Mouse (Mus musculus) forelimb bud, embryonic 11.5 days (tissue): Measurements from ENCODE around the gene Olfr1295.

ENCODE experiments used
- DNase-seq: peaks from one replicate; pipeline ENCODE4 v3.0.0-alpha.2; 2012; ENCODE audit warnings: low read depth, low spot score

Olfr1295 gene

DNA sequence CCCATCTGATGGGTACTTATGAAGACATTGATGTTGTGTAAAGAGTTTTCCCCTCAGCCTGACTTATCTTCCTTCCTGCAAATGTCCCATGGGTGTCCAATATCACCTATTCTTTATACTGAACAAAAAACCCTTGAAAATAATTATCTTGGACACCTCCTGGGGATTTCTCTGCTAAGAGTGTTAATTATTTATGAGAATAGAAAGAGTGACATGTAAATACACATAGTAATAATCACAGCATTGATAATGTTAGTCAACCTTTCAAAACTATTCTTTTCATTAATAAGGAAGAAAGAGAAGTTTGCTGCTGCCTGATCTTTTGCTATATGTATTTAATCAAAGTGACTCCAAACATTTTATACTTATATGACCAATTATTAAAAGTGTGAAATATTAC is at the start of gene Olfr1295:
TSS of gene Olfr1295 (minus strand) at position 101 of the 400 bp plus-strand sequence.
- DNase-seq: no peak

DNA sequence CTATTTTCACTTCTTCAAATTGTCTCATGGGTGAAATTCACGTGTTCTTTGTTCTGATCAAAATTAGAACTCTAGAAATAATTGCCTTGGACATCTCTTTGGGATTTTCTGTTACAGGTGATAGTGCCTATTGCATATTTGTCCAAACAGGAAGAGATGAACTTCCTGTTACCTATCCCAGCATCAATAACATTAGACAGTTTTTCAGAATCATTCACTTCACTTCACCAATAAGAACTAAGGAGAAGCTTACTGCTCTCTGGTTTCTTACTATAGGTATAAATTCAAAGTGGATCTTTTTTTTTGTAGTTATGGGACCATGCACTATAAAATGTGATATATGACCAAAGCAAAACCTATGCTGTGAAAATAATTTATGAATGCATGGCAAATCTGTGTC is 29.3 kb downstream of the Olfr1295 start, which contains the start of gene Olfr1294:
TSS of gene Olfr1294 (minus strand) at position 101 of the 400 bp plus-strand sequence.
- no peak for DNase-seq

DNA sequence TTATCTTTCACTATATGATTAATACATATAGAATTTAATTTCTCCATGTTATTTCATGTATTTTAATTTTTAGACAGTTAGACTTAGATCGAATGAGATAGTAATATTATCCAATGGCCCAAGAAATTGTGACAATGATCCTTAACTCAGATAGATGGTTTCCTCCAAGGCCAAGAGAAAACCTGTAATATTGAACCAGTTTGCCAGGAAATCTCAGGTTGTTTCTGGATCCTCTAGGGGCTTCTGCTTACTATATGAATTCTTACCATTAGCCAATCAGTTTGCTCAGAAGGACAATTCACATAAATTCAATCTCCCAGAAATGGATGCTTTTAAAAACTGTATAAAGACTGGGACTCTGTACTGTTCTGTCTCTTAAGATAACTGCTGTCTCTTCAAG is 44.6 kb downstream of the Olfr1295 start, which contains the start of gene Olfr1293-ps:
TSS of gene Olfr1293-ps (plus strand) at position 301 of the 400 bp plus-strand sequence.
- DNase-seq: no peak

DNA sequence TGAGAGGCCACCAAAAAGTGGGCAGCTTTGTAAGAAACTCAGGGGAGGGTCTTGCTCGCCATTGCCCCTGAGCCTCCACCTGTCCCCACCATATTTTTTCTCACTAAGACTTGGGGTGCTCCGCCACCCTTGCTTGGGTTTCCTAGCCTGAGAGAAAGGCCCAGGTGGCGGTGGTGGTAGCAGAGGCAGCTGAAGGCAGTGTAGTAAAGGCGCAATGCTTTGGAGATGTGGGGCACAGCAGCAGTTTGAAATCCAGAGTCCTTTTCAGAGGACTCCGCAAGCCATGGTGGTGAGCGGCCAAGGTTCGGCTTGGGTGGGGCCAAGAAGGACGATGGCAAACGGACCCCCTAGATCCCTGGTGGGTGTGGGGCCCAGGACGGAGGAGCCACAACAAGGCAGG is 52.0 kb downstream of the Olfr1295 start:
- no peak for DNase-seq
